In genomic region chr6:134219358-134219757, GRCm38 (mm10) we compare ENCODE assay signal across 8 mouse cellular contexts.
A peak's percentile ranks its signal among the peaks of the same experiment; 100 is the strongest.
DNase-seq lines count a peak whose midpoint lies in the region; ATAC-seq and TF ChIP-seq lines count a peak whose summit lies in the region.
"Had no signal": no experiment of that assay in that cellular context is flagged by ENCODE, and none has a peak within 500 bp of the region (broad histone marks: within the 10 kb centered on the region; RNA-seq: fewer than 3 reads in every experiment).

No protein-coding gene starts in this region.

- H3K4me2 ChIP-seq in forebrain, embryonic 16.5 days (ENCODE audit: low read length) = peak overlapping the region; percentile 9
- H3K4me2 ChIP-seq in kidney, embryonic 16.5 days (replicated peaks; ENCODE audit: low read depth, low read length) = peak overlapping the region; percentile 19; the same call in 1 of the 2 replicates
- H3K4me2 ChIP-seq in midbrain, postnatal 0 days (ENCODE audit: low read depth, low read length, poor library complexity, severe bottlenecking) = peak overlapping the region; percentile 4; the same call in 1 of the 2 replicates

- H3K4me1 ChIP-seq in kidney, adult 2 months (ENCODE audit: control insufficient read depth, insufficient read depth, low read length) = peaks cover 34% of the 10 kb centered on the region
- peaks cover 24% of the 10 kb centered on the region for H3K4me1 ChIP-seq in forebrain, embryonic 16.5 days (replicated peaks; ENCODE audit: control insufficient read depth, insufficient read depth, low read length)
- peaks cover 40% of the 10 kb centered on the region for H3K4me1 ChIP-seq in kidney, embryonic 16.5 days (ENCODE audit: insufficient read depth, low read length)
- peaks cover 5% of the 10 kb centered on the region for H3K4me1 ChIP-seq in midbrain, postnatal 0 days (ENCODE audit: insufficient read depth, low read length)
- H3K4me1 ChIP-seq in thymus, adult 2 months (replicated peaks; ENCODE audit: control insufficient read depth, insufficient read depth, low read length) = 0 out of 2 replicates have a peak, but pooled peaks cover 3% of the 10 kb centered on the region

- no peak for TF ChIP-seq CTCF in kidney, adult 2 months (conservative IDR thresholded peaks at IDR 0.05; ENCODE audit: insufficient read depth, insufficient read length, low read depth, low read length)
- TF ChIP-seq CTCF in midbrain, postnatal 0 days (IDR thresholded peaks at IDR 0.05) = no peak
- TF ChIP-seq CTCF in thymus, adult 2 months (IDR thresholded peaks at IDR 0.05; ENCODE audit: borderline replicate concordance, control insufficient read depth, extremely low read depth, insufficient read depth, low read length, poor library complexity) = no peak

- H3K27me3 ChIP-seq in kidney, adult 2 months (replicated peaks; ENCODE audit: control insufficient read depth, insufficient read depth, low read length) = no peaks in the 10 kb centered on the region
- no peaks in the 10 kb centered on the region for H3K27me3 ChIP-seq in forebrain, embryonic 16.5 days (replicated peaks; ENCODE audit: control insufficient read depth, insufficient read depth, low read length)
- H3K27me3 ChIP-seq in kidney, embryonic 16.5 days (ENCODE audit: insufficient read depth, low read length) = no peaks in the 10 kb centered on the region
- no peaks in the 10 kb centered on the region for H3K27me3 ChIP-seq in midbrain, postnatal 0 days (ENCODE audit: insufficient read depth, low read length)
- H3K27me3 ChIP-seq in thymus, adult 2 months (ENCODE audit: control insufficient read depth, insufficient read depth, low read length) = no peaks in the 10 kb centered on the region
- H3K27me3 ChIP-seq: megakaryocyte, embryonic 14.5 days had no signal

- H3K27ac ChIP-seq in kidney, adult 2 months (ENCODE audit: insufficient read depth, low read depth, low read length) = no peak overlapping the region
- H3K27ac ChIP-seq in forebrain, embryonic 16.5 days (ENCODE audit: low read length) = peak overlapping the region; percentile 68
- H3K27ac ChIP-seq in kidney, embryonic 16.5 days (ENCODE audit: low read length) = 0 out of 2 replicates have a peak overlapping the region, but pooled peaks have one; percentile 11
- H3K27ac ChIP-seq in midbrain, postnatal 0 days (ENCODE audit: low read depth, low read length) = no peak overlapping the region
- no peak overlapping the region for H3K27ac ChIP-seq in thymus, adult 2 months (ENCODE audit: control insufficient read depth, insufficient read depth, low read length)

- no peaks in the 10 kb centered on the region for H3K36me3 ChIP-seq in kidney, adult 2 months (ENCODE audit: control insufficient read depth, insufficient read depth, low read length)
- no peaks in the 10 kb centered on the region for H3K36me3 ChIP-seq in forebrain, embryonic 16.5 days (ENCODE audit: control insufficient read depth, insufficient read depth)
- no peaks in the 10 kb centered on the region for H3K36me3 ChIP-seq in kidney, embryonic 16.5 days (ENCODE audit: insufficient read depth, low read length)
- H3K36me3 ChIP-seq in midbrain, postnatal 0 days (ENCODE audit: insufficient read depth, low read length) = no peaks in the 10 kb centered on the region
- H3K36me3 ChIP-seq in thymus, adult 2 months (ENCODE audit: control insufficient read depth, insufficient read depth, low read length) = peaks cover 4% of the 10 kb centered on the region; the same call in 1 of the 2 replicates

- no peak overlapping the region for H3K4me3 ChIP-seq in kidney, adult 2 months (ENCODE audit: insufficient read depth, low read depth, low read length)
- no peak overlapping the region for H3K4me3 ChIP-seq in forebrain, embryonic 16.5 days (replicated peaks; ENCODE audit: low read length)
- no peak overlapping the region for H3K4me3 ChIP-seq in kidney, embryonic 16.5 days (ENCODE audit: low read length)
- no peak overlapping the region for H3K4me3 ChIP-seq in midbrain, postnatal 0 days (ENCODE audit: low read depth, low read length)
- no peak overlapping the region for H3K4me3 ChIP-seq in thymus, adult 2 months (ENCODE audit: control insufficient read depth, insufficient read depth, low read length)

- no peaks in the 10 kb centered on the region for H3K9me3 ChIP-seq in forebrain, embryonic 16.5 days (ENCODE audit: control insufficient read depth, low read length)
- H3K9me3 ChIP-seq in kidney, embryonic 16.5 days (ENCODE audit: low read length) = no peaks in the 10 kb centered on the region
- no peaks in the 10 kb centered on the region for H3K9me3 ChIP-seq in midbrain, postnatal 0 days (ENCODE audit: low read length)
- H3K9me3 ChIP-seq: megakaryocyte, embryonic 14.5 days had no signal

- TF ChIP-seq POLR2A in kidney, adult 2 months (IDR thresholded peaks at IDR 0.05; ENCODE audit: low read depth, low read length) = no peak
- TF ChIP-seq POLR2A in thymus, adult 2 months (IDR thresholded peaks at IDR 0.05; ENCODE audit: control insufficient read depth, extremely low read depth, insufficient read depth, low read length, poor library complexity) = no peak

- ATAC-seq in forebrain, embryonic 16.5 days = peak; percentile 90
- 0 out of 2 replicates have a peak, but pooled peaks have one; percentile 42 for ATAC-seq in kidney, embryonic 16.5 days (ENCODE audit: low FRiP score, low TSS enrichment)
- peak; percentile 58; the same call in 1 of the 2 replicates for ATAC-seq in midbrain, postnatal 0 days (ENCODE audit: low FRiP score)
- no peak for ATAC-seq in megakaryocyte-erythroid progenitor cell, adult 5-6 weeks (replicated peaks; ENCODE audit: low FRiP score, low TSS enrichment, poor library complexity, severe bottlenecking)

- no peak overlapping the region for H3K9ac ChIP-seq in forebrain, embryonic 16.5 days (replicated peaks; ENCODE audit: low read depth, low read length)
- H3K9ac ChIP-seq in kidney, embryonic 16.5 days (replicated peaks; ENCODE audit: low read length) = no peak overlapping the region
- H3K9ac ChIP-seq in midbrain, postnatal 0 days (replicated peaks; ENCODE audit: low read length, poor library complexity, severe bottlenecking) = no peak overlapping the region

- peak; percentile 67 for DNase-seq in kidney, adult 2 months
- no peak for DNase-seq in kidney, adult 18-20 months
- DNase-seq in midbrain, postnatal 0 days (ENCODE audit: low spot score) = peak; percentile 67
- DNase-seq in thymus, adult 2 months = no peak

- WGBS in kidney, adult 2 months = 28% methylated on average over 6 of the region's 6 CpGs
- WGBS in forebrain, embryonic 16.5 days = 29% methylated on average over 6 of the region's 6 CpGs
- WGBS in kidney, embryonic 16.5 days = 15% methylated on average over 6 of the region's 6 CpGs
- 49% methylated on average over 6 of the region's 6 CpGs for WGBS in midbrain, postnatal 0 days
- WGBS in thymus, adult 2 months = 66% methylated on average over 6 of the region's 6 CpGs

Comparison
In these comparisons a context has a peak if more than half of its experiments do, and no peak if none do; other contexts are left out.
1. DNase-seq: peak in kidney, adult 2 months (single experiment) and midbrain, postnatal 0 days (single experiment); none in kidney, adult 18-20 months (single experiment) and thymus, adult 2 months (single experiment).
2. H3K27ac ChIP-seq: peak in forebrain, embryonic 16.5 days (single experiment) and kidney, embryonic 16.5 days (single experiment); none in kidney, adult 2 months (single experiment), midbrain, postnatal 0 days (single experiment) and thymus, adult 2 months (single experiment).
3. Peak in every context shown above with its lines, with median percentiles within 50 percentile points of each other: H3K4me2 ChIP-seq.